Mouse (Mus musculus): ENCODE measurements around the gene Pum2. TPM values are rescaled to one million over a fixed set of nuclear protein-coding genes. Genes with fewer than 3 reads are reported as not detected.

The Pum2 gene
- polyA plus RNA-seq, 1 experiment: 150 TPM

GRCm38 (mm10) chr12:8667473-8668255 is 6.3 kb upstream of the Pum2 start:
- no peak for TF ChIP-seq GATA1 (IDR thresholded peaks at IDR 0.05; ENCODE audit: low read length)

GRCm38 (mm10) chr12:8669421-8669820 is 4.5 kb upstream of the Pum2 start:
- TF ChIP-seq GATA1 (IDR thresholded peaks at IDR 0.05; ENCODE audit: low read length): no peak

GRCm38 (mm10) chr12:8669846-8670245 is 4.1 kb upstream of the Pum2 start:
- TF ChIP-seq GATA1 (IDR thresholded peaks at IDR 0.05; ENCODE audit: low read length): no peak

- no peak for TF ChIP-seq GATA1 (IDR thresholded peaks at IDR 0.05; ENCODE audit: low read length)
These were observed 587 bp upstream of the Pum2 start for GRCm38 (mm10) chr12:8673121-8673973.

- TF ChIP-seq GATA1 (IDR thresholded peaks at IDR 0.05; ENCODE audit: low read length): no peak
These were observed 487 bp downstream of the Pum2 start for GRCm38 (mm10) chr12:8674377-8674864.

- no peak for TF ChIP-seq GATA1 (IDR thresholded peaks at IDR 0.05; ENCODE audit: low read length)
These were observed 982 bp downstream of the Pum2 start for GRCm38 (mm10) chr12:8674891-8675341.

GRCm38 (mm10) chr12:8675361-8675760 is 1.4 kb downstream of the Pum2 start:
- no peak for TF ChIP-seq GATA1 (IDR thresholded peaks at IDR 0.05; ENCODE audit: low read length)

- no peak for TF ChIP-seq GATA1 (IDR thresholded peaks at IDR 0.05; ENCODE audit: low read length)
These were observed 2.4 kb downstream of the Pum2 start for GRCm38 (mm10) chr12:8676341-8676740.

GRCm38 (mm10) chr12:8677926-8678325 is 4.0 kb downstream of the Pum2 start:
- TF ChIP-seq GATA1 (IDR thresholded peaks at IDR 0.05; ENCODE audit: low read length): no peak

GRCm38 (mm10) chr12:8684200-8684599 is 10.3 kb downstream of the Pum2 start:
- TF ChIP-seq GATA1 (IDR thresholded peaks at IDR 0.05; ENCODE audit: low read length): no peak

GRCm38 (mm10) chr12:8685036-8685435 is 11.1 kb downstream of the Pum2 start:
- no peak for TF ChIP-seq GATA1 (IDR thresholded peaks at IDR 0.05; ENCODE audit: low read length)

- no peak for TF ChIP-seq GATA1 (IDR thresholded peaks at IDR 0.05; ENCODE audit: low read length)
These were observed 25.0 kb downstream of the Pum2 start for GRCm38 (mm10) chr12:8698895-8699294.

- no peak for TF ChIP-seq GATA1 (IDR thresholded peaks at IDR 0.05; ENCODE audit: low read length)
These were observed 30.1 kb downstream of the Pum2 start for GRCm38 (mm10) chr12:8703988-8704387.

GRCm38 (mm10) chr12:8708876-8709275 is 34.9 kb downstream of the Pum2 start:
- no peak for TF ChIP-seq GATA1 (IDR thresholded peaks at IDR 0.05; ENCODE audit: low read length)

- TF ChIP-seq GATA1 (IDR thresholded peaks at IDR 0.05; ENCODE audit: low read length): no peak
These were observed 38.7 kb downstream of the Pum2 start for GRCm38 (mm10) chr12:8712665-8713064.

- TF ChIP-seq GATA1 (IDR thresholded peaks at IDR 0.05; ENCODE audit: low read length): no peak
These were observed 42.2 kb downstream of the Pum2 start for GRCm38 (mm10) chr12:8716093-8716492.
